Mouse (Mus musculus) neural tube, embryonic 11.5 days (tissue): ENCODE data around the gene Scnn1a. TPM values are rescaled to one million over a fixed set of nuclear protein-coding genes. Genes with fewer than 3 reads are reported as not detected.

Experiments
- ATAC-seq: fragments of 200-750 bp; cut with Nextera tagmentation; 2 replicates; pipeline ENCODE4 v1.8.0; 2017; ENCODE audit warnings: moderate number of reproducible peaks, mild to moderate bottlenecking, moderate TSS enrichment, moderate library complexity; ENCODE audit not compliant: insufficient read depth, low FRiP score, low TSS enrichment
- DNase-seq: peaks from one replicate; pipeline ENCODE4 v3.0.0-alpha.2; 2015; ENCODE audit warnings: low spot score
- H3K27ac ChIP-seq: fragments of 300-500 bp; sonication (generic); 2 replicates; pipeline ENCODE4 v1.5.1; 2014; ENCODE audit warnings: low read depth, mild to moderate bottlenecking, low read length
- H3K27me3 ChIP-seq: fragments of 300-500 bp; sonication (generic); 2 replicates; pipeline ENCODE4 v1.6.1; 2014; ENCODE audit warnings: mild to moderate bottlenecking, low read length, mixed read lengths; ENCODE audit not compliant: control insufficient read depth, insufficient read depth
- H3K36me3 ChIP-seq: fragments of 300-500 bp; sonication (generic); 2 replicates; pipeline ENCODE4 v1.6.1; 2014; ENCODE audit warnings: mild to moderate bottlenecking, low read length, moderate library complexity, mixed read lengths; ENCODE audit not compliant: control insufficient read depth, insufficient read depth
- H3K4me1 ChIP-seq: fragments of 300-500 bp; sonication (generic); 2 replicates; pipeline ENCODE4 v1.6.1; 2014; ENCODE audit warnings: low read length, mixed read lengths; ENCODE audit not compliant: control insufficient read depth, insufficient read depth
- H3K4me2 ChIP-seq: fragments of 300-500 bp; sonication (generic); 2 replicates; pipeline ENCODE4 v1.6.1; 2014; ENCODE audit warnings: low read depth, mild to moderate bottlenecking, moderate library complexity
- H3K4me3 ChIP-seq: fragments of 300-500 bp; sonication (generic); 2 replicates; pipeline ENCODE4 v1.5.1; 2014; ENCODE audit warnings: low read depth, low read length
- H3K9ac ChIP-seq: fragments of 300-500 bp; sonication (generic); 2 replicates; pipeline ENCODE4 v1.6.1; 2014; ENCODE audit warnings: mild to moderate bottlenecking, low read length
- H3K9me3 ChIP-seq: fragments of 300-500 bp; sonication (generic); 2 replicates; pipeline ENCODE4 v1.6.1; 2016; ENCODE audit warnings: low read length; ENCODE audit not compliant: control insufficient read depth
- WGBS: fragments of 180-500 bp; shearing (Covaris S2); extraction: QIAGEN DNeasy Blood & Tissue Kit; methylation state at CpG from one replicate; pipeline ENCODE4 v1.1.7; 2014; 5-methylcytosine and 5-hydroxymethylcytosine counted together
- polyA plus RNA-seq: library from polyadenylated mRNA; unstranded; fragments of >200 nt; fragmentation: Nextera tagmentation; extraction: Ambion mirVana; gene quantifications from 2 replicates; pipeline ENCODE4 v1.2.1, GENCODE M21; 2014

Scnn1a gene
- polyA plus RNA-seq, 1 experiment from 2014 or later, result 0.80 TPM

GRCm38 (mm10) chr6:125285890-125286289 is 34.6 kb upstream of the Scnn1a start, which contains the start of gene Tuba3a:
Tuba3a (minus strand) TSS chr6:125286042.
- H3K4me2 ChIP-seq, result no peak within 1 kb of the TSS
- no peak within 1 kb of the TSS for H3K4me3 ChIP-seq
- H3K27me3 ChIP-seq, result no peaks in the 10 kb centered on the region
- WGBS, result 94% methylated on average over 22 of the region's 22 CpGs
- no peak within 1 kb of the TSS for H3K27ac ChIP-seq
- DNase-seq, result no peak
- no peak within 1 kb of the TSS for H3K9ac ChIP-seq
- no peaks in the 10 kb centered on the region for H3K4me1 ChIP-seq
- no peaks in the 10 kb centered on the region for H3K36me3 ChIP-seq
- no peak for ATAC-seq
- no peaks in the 10 kb centered on the region for H3K9me3 ChIP-seq

- H3K27me3 ChIP-seq, result no peaks in the 10 kb centered on the region
- H3K4me3 ChIP-seq, result no peak overlapping the region
- ATAC-seq, result no peak
- H3K36me3 ChIP-seq, result no peaks in the 10 kb centered on the region
- WGBS, result 92% methylated on average over 4 of the region's 4 CpGs
- no peak overlapping the region for H3K27ac ChIP-seq
- H3K9me3 ChIP-seq, result no peaks in the 10 kb centered on the region
- DNase-seq, result no peak
- H3K4me2 ChIP-seq, result no peak overlapping the region
- no peak overlapping the region for H3K9ac ChIP-seq
- H3K4me1 ChIP-seq, result no peaks in the 10 kb centered on the region
These were observed 33.5 kb upstream of the Scnn1a start for GRCm38 (mm10) chr6:125286944-125287343.

- WGBS, result 84% methylated on average over 5 of the region's 5 CpGs
- H3K9me3 ChIP-seq, result no peaks in the 10 kb centered on the region
- ATAC-seq (no peak), DNase-seq (no peak)
- no peak overlapping the region for H3K9ac ChIP-seq
- H3K4me2 ChIP-seq, result no peak overlapping the region
- H3K27me3 ChIP-seq, result no peaks in the 10 kb centered on the region
- no peak overlapping the region for H3K27ac ChIP-seq
- H3K4me1 ChIP-seq, result no peaks in the 10 kb centered on the region
- H3K4me3 ChIP-seq, result no peak overlapping the region
- H3K36me3 ChIP-seq, result no peaks in the 10 kb centered on the region
These were observed 31.7 kb upstream of the Scnn1a start for GRCm38 (mm10) chr6:125288730-125289129.

- DNase-seq (no peak), ATAC-seq (no peak)
- Histone ChIP-seq H3K27me3 (no peaks in the 10 kb centered on the region), H3K4me2 (no peak overlapping the region), H3K9ac (no peak overlapping the region), H3K4me1 (no peaks in the 10 kb centered on the region), H3K27ac (no peak overlapping the region), H3K4me3 (no peak overlapping the region), H3K36me3 (no peaks in the 10 kb centered on the region), H3K9me3 (no peaks in the 10 kb centered on the region)
- 79% methylated on average over 4 of the region's 4 CpGs for WGBS
These were observed 29.1 kb upstream of the Scnn1a start for GRCm38 (mm10) chr6:125291329-125291728.

- Histone ChIP-seq H3K4me3 (no peak overlapping the region), H3K27ac (no peak overlapping the region), H3K9me3 (no peaks in the 10 kb centered on the region), H3K36me3 (no peaks in the 10 kb centered on the region), H3K4me2 (no peak overlapping the region), H3K27me3 (no peaks in the 10 kb centered on the region), H3K4me1 (no peaks in the 10 kb centered on the region), H3K9ac (no peak overlapping the region)
- WGBS, result 90% methylated on average over 7 of the region's 7 CpGs
- ATAC-seq (no peak), DNase-seq (no peak)
These were observed 28.2 kb upstream of the Scnn1a start for GRCm38 (mm10) chr6:125292256-125292655.

GRCm38 (mm10) chr6:125294049-125294448 is 26.4 kb upstream of the Scnn1a start:
- no peak overlapping the region for H3K4me3 ChIP-seq
- no peak for ATAC-seq
- no peak overlapping the region for H3K9ac ChIP-seq
- no peaks in the 10 kb centered on the region for H3K27me3 ChIP-seq
- H3K4me2 ChIP-seq, result no peak overlapping the region
- no peaks in the 10 kb centered on the region for H3K4me1 ChIP-seq
- 88% methylated on average over 4 of the region's 4 CpGs for WGBS
- H3K9me3 ChIP-seq, result no peaks in the 10 kb centered on the region
- no peak overlapping the region for H3K27ac ChIP-seq
- no peaks in the 10 kb centered on the region for H3K36me3 ChIP-seq
- no peak for DNase-seq

- Histone ChIP-seq H3K27ac (no peak overlapping the region), H3K4me2 (no peak overlapping the region), H3K9ac (no peak overlapping the region), H3K36me3 (no peaks in the 10 kb centered on the region), H3K27me3 (no peaks in the 10 kb centered on the region), H3K4me3 (no peak overlapping the region), H3K9me3 (no peaks in the 10 kb centered on the region), H3K4me1 (no peaks in the 10 kb centered on the region)
- no peak for ATAC-seq
- no peak for DNase-seq
- 80% methylated on average over 5 of the region's 5 CpGs for WGBS
These were observed 23.2 kb upstream of the Scnn1a start for GRCm38 (mm10) chr6:125297149-125297820.

GRCm38 (mm10) chr6:125300982-125301381 is 19.5 kb upstream of the Scnn1a start:
- Histone ChIP-seq H3K36me3 (no peaks in the 10 kb centered on the region), H3K9ac (no peak overlapping the region), H3K9me3 (no peaks in the 10 kb centered on the region), H3K4me1 (no peaks in the 10 kb centered on the region), H3K4me2 (no peak overlapping the region), H3K4me3 (no peak overlapping the region), H3K27ac (no peak overlapping the region), H3K27me3 (no peaks in the 10 kb centered on the region)
- WGBS, result 67% methylated on average over 1 of the region's 1 CpGs
- DNase-seq (no peak), ATAC-seq (no peak)

GRCm38 (mm10) chr6:125302231-125302982 is 18.1 kb upstream of the Scnn1a start:
- H3K9me3 ChIP-seq, result no peaks in the 10 kb centered on the region
- H3K4me1 ChIP-seq, result no peaks in the 10 kb centered on the region
- no peak for ATAC-seq
- H3K4me3 ChIP-seq, result no peak overlapping the region
- no peaks in the 10 kb centered on the region for H3K27me3 ChIP-seq
- WGBS, result 90% methylated on average over 24 of the region's 24 CpGs
- no peaks in the 10 kb centered on the region for H3K36me3 ChIP-seq
- H3K27ac ChIP-seq, result no peak overlapping the region
- no peak overlapping the region for H3K4me2 ChIP-seq
- H3K9ac ChIP-seq, result no peak overlapping the region
- no peak for DNase-seq
